Mouse (Mus musculus) naive thymus-derived CD4-positive, alpha-beta T cell, adult 5 months (primary cell): Measurements from ENCODE around the gene Cd209d. TPM values are rescaled to one million over a fixed set of nuclear protein-coding genes. Genes with fewer than 3 reads are reported as not detected.

ENCODE experiments used
- polyA plus RNA-seq: library from polyadenylated mRNA; unstranded; fragments of 100-300 nt; shearing (Covaris generic); gene quantifications from one replicate; pipeline ENCODE4 v1.2.1, GENCODE M21; 2017

The Cd209d gene
- polyA plus RNA-seq = not detected

DNA sequence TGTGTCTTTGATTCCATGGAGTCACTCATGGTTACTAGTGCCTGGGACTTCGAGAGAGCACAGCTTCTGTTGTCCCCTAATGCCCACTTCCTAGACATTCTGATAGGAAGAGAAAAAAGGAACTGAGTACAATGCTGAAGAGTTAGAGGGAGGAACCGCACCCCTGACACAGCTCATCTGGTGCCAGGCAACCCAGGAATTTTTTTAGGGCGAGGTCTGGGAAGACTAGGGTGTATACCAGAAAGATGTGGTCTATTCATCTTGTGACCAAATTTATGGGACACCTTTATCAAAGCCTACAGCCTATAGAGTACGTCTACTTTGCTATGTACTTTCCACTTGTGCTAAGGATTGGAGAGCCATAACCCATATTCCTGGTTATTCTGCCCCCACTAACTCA lies at the start of gene Cd209d:
Gene Cd209d, minus strand, starts transcription at position 101 of the 400 bp plus-strand sequence.

GRCm38 (mm10) chr8:3926744-3927143 lies 48.4 kb upstream of the Cd209d start, which contains the start of gene Cd209b:
Gene Cd209b, minus strand, starts transcription at chr8:3926844.

GRCm38 (mm10) chr8:3854209-3854608 lies 24.1 kb downstream of the Cd209d start, which contains the start of gene Cd209e:
Gene Cd209e, minus strand, starts transcription at chr8:3854309.

Other genes starting within 250 kb of the Cd209d start
- gene Stxbp2, start 247.6 kb downstream of the Cd209d start, polyA plus RNA-seq = 200 TPM
- gene Retn, start 222.8 kb downstream of the Cd209d start, polyA plus RNA-seq = not detected
- gene Mcemp1, start 212.8 kb downstream of the Cd209d start, polyA plus RNA-seq = not detected
- gene Fcor, start 206.2 kb downstream of the Cd209d start, polyA plus RNA-seq = not detected
- gene Trappc5, start 202.3 kb downstream of the Cd209d start, polyA plus RNA-seq = 19.1 TPM
- gene Fcer2a, start 184.4 kb downstream of the Cd209d start, polyA plus RNA-seq = not detected
- gene Clec4g, start 157.9 kb downstream of the Cd209d start, polyA plus RNA-seq = not detected
- not detected for gene Cd209a, start 129.6 kb downstream of the Cd209d start, polyA plus RNA-seq
- not detected for gene Cd209e, start 24.2 kb downstream of the Cd209d start, polyA plus RNA-seq
- gene Cd209b, start 48.3 kb upstream of the Cd209d start, polyA plus RNA-seq = not detected
- 1.3 TPM for gene Cd209c, start 76.2 kb upstream of the Cd209d start, polyA plus RNA-seq
- not detected for gene Cd209f, start 227.3 kb upstream of the Cd209d start, polyA plus RNA-seq